Mouse (Mus musculus): ENCODE measurements around the gene Pabpc1l. TPM values are rescaled to one million over a fixed set of nuclear protein-coding genes. Genes with fewer than 3 reads are reported as not detected.
A peak's percentile ranks its signal among the peaks of the same experiment; 100 is the strongest.

Pabpc1l gene
- polyA plus RNA-seq, 1 experiment = not detected

DNA sequence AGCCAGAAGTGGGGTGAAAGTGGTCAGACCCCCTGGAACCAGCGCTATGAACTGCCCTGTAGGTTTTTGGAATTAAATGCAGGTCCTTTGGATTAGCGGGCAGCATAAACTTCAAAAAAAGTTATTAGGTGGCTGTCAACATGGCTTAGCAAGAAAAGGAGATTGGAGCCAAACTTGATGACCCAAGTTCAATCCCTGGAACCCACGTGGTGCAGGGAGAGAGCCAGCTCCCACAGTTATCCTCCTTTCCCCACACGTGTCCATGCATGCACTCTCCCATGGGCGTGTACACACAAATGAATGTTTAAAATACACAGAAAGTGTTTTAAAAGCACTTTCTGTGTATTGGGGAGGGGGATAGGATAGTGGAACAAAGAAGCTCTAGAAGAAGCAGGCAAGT lies 14.8 kb upstream of the Pabpc1l start:
- Histone ChIP-seq H3K4me1 (ENCODE audit: control insufficient read depth, insufficient read depth, insufficient read length, low read length) (peaks cover 25% of the 10 kb centered on the region), H3K4me3 (ENCODE audit: insufficient read depth, low read depth, low read length) (no peak overlapping the region)

DNA sequence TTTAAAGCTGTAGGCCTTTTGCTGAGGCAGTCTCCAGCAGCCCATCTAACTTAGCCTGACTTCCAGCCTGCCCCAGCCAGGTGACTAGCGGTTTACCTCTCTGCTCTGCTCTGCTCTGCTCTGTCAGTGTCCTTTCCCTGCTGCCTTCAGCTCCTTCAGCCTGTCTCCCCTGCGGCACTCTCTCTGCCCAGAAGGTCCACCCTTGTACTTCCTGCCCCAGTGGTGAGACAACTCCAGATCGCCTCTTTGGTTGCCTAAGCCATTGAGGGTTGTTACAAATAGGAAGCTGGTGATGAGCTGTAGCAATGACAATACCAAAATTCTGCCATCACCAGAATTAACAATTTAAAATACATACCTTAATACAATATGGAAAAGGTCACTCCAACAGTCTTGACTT lies 14.3 kb upstream of the Pabpc1l start:
- Histone ChIP-seq H3K4me3 (ENCODE audit: insufficient read depth, low read depth, low read length) (no peak overlapping the region), H3K4me1 (ENCODE audit: control insufficient read depth, insufficient read depth, insufficient read length, low read length) (peaks cover 25% of the 10 kb centered on the region), H3K27ac (replicated peaks; ENCODE audit: low read depth, low read length) (no peak overlapping the region)

More for the DNA sequence above, 14.8 kb upstream of the Pabpc1l start:
- H3K27ac ChIP-seq (replicated peaks; ENCODE audit: low read depth, low read length) = no peak overlapping the region

DNA sequence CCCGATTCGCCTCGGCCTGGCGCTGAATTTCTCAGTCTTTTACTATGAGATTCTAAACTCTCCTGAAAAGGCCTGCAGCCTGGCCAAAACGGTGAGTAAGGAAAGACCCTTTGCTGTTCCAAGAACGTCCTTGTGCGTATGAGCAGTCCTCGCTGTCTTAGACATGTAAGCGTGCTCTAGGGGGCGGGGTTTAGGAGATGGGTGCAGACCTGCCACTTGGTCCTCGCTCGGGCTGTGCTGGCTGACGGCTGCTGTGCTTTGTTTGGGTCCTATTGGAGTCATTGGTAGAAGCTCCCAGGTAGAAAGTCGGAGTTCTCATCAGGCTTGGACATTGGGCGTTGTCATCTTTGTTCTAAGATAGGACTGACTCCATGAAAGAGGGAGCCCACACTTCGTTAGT lies 9.9 kb upstream of the Pabpc1l start:
- H3K27ac ChIP-seq (replicated peaks; ENCODE audit: low read depth, low read length) = no peak overlapping the region
- peaks cover 4% of the 10 kb centered on the region for H3K4me1 ChIP-seq (ENCODE audit: control insufficient read depth, insufficient read depth, insufficient read length, low read length)
- no peak overlapping the region for H3K4me3 ChIP-seq (ENCODE audit: insufficient read depth, low read depth, low read length)

DNA sequence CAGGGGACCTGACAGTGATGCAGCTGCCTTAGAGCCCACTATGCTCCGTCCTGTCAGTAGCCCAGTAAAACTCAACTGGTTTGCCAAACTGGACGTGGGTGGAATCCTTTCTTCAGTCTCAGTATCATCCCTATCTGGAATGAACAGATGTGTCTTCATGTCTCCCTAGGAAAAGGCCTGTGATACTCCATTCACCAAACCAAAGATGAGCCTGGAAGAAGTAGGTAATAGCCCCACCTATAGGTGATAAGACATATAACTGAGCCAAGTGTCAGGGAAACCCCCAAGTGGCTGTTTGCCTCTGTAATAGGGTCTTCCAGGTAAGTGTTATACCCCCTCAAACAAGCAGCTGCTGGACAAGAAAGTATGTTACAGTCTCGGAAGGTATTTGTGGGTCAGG lies 6.3 kb upstream of the Pabpc1l start:
- no peak overlapping the region for H3K27ac ChIP-seq (replicated peaks; ENCODE audit: low read depth, low read length)
- H3K4me1 ChIP-seq (ENCODE audit: control insufficient read depth, insufficient read depth, insufficient read length, low read length) = no peaks in the 10 kb centered on the region; the same call in 1 of the 2 replicates
- H3K4me3 ChIP-seq (ENCODE audit: insufficient read depth, low read depth, low read length) = no peak overlapping the region

DNA sequence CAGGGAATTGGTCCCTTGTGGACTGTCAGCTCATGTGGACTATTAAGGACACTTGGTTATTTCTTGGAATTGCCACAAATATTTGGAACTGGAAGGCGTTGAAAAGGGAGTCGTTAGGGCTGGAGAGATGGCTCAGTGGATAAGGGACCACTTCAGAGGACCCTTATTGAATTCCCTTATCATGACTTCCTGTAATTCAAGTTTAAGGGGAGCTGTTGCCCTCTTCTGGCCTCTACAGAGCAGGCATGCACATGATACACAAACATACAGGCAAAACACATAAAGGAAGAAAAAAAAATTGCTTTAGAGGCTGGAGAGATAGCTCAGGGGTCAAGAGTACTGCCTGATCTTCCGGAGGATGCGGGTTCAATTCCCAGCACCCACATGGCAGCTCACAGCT lies 5.3 kb upstream of the Pabpc1l start:
- Histone ChIP-seq H3K4me3 (ENCODE audit: insufficient read depth, low read depth, low read length) (no peak overlapping the region), H3K4me1 (ENCODE audit: control insufficient read depth, insufficient read depth, insufficient read length, low read length) (no peaks in the 10 kb centered on the region; the same call in 1 of the 2 replicates), H3K27ac (replicated peaks; ENCODE audit: low read depth, low read length) (no peak overlapping the region)

DNA sequence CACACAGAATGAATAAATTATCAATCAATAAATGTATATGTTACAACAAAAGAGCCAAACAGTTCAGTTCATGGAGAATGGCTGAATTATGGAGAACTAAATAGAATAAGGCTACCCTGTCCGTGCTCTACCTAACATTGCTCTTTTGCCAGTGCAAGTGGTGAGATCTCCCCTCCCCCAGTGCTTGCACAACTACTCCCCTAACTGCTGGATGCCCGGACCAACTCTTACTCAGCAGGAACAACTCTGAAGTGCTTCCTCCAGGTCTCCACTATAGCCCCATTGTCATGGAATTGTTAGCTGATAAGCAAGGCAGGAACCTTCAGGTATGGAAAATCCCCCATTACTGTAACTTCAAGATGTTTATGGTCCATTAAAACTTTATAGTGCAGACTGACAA lies 3.1 kb upstream of the Pabpc1l start:
- Histone ChIP-seq H3K4me3 (ENCODE audit: insufficient read depth, low read depth, low read length) (no peak overlapping the region), H3K4me1 (ENCODE audit: control insufficient read depth, insufficient read depth, insufficient read length, low read length) (no peaks in the 10 kb centered on the region; the same call in 1 of the 2 replicates)

DNA sequence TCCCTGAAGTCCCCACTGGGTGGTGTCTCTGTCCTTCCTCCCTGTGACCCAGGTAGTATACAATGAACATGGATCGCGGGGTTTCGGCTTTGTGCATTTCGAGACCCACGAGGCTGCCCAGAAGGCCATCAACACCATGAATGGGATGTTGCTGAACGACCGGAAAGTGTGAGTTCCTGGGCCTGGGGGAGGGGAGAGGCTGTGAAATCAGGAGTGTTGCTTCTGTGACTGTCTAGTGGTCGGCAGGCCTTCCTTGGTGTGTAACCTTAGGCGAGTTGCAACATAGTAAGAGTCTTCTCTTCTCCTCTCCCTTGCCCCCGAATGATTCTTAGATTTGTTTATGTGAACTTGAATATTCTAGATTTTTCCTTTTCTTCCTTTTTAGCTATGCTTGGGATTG lies 5.9 kb downstream of the Pabpc1l start:
- H3K4me1 ChIP-seq (ENCODE audit: control insufficient read depth, insufficient read depth, insufficient read length, low read length) = no peaks in the 10 kb centered on the region
- no peak overlapping the region for H3K4me3 ChIP-seq (ENCODE audit: insufficient read depth, low read depth, low read length)
- no peak overlapping the region for H3K27ac ChIP-seq (replicated peaks; ENCODE audit: low read depth, low read length)

More for the DNA sequence above, 3.1 kb upstream of the Pabpc1l start:
- H3K27ac ChIP-seq (replicated peaks; ENCODE audit: low read depth, low read length) = no peak overlapping the region

DNA sequence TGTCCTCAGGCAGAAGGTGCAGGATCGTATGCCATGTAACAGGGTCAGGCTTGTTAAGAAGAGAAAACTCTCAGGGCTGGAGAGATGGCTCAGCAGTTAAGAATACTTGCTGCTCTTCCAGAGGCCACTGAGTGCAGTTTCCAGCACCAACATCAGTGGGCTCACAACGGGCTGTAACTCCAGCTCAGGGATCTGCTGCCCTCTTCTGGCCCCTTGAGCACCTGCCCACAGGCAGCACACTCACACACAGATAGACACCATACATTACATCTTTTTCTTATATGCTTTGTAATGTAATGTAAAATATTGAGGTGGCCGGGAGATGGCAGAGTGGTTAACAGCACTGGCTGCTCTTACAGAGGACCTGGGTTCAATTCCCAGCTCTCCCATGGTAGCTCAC lies 7.7 kb downstream of the Pabpc1l start:
- Histone ChIP-seq H3K27ac (replicated peaks; ENCODE audit: low read depth, low read length) (no peak overlapping the region), H3K4me1 (ENCODE audit: control insufficient read depth, insufficient read depth, insufficient read length, low read length) (no peaks in the 10 kb centered on the region), H3K4me3 (ENCODE audit: insufficient read depth, low read depth, low read length) (no peak overlapping the region)

DNA sequence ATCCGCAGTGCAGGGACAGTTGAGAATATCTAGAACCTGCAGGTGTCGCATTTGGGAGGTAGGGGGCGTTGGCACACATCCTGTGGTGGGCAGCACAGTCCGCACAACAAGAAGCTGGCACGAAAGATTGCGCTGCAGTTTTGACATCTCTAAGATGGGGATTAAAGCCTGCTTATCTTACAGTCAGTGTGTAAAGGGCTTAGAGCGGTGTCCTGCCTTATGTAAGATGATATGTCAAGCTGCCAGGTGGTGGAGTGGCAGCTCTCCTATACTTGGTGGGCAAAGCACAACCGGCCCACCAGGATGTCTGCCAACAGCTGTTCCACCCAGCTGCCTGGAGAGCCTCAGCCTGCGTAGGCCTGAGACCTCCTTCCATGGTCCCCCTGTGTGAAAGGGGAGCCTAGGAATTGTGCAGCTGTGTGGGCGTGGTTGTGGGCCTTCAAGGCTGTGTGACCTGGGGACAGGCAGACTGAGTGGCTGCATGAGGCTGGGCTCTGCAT lies 11.3 kb downstream of the Pabpc1l start:
- H3K4me3 ChIP-seq (ENCODE audit: insufficient read depth, low read depth, low read length) = no peak overlapping the region
- H3K4me1 ChIP-seq (ENCODE audit: control insufficient read depth, insufficient read depth, insufficient read length, low read length) = no peaks in the 10 kb centered on the region
- no peak overlapping the region for H3K27ac ChIP-seq (replicated peaks; ENCODE audit: low read depth, low read length)

DNA sequence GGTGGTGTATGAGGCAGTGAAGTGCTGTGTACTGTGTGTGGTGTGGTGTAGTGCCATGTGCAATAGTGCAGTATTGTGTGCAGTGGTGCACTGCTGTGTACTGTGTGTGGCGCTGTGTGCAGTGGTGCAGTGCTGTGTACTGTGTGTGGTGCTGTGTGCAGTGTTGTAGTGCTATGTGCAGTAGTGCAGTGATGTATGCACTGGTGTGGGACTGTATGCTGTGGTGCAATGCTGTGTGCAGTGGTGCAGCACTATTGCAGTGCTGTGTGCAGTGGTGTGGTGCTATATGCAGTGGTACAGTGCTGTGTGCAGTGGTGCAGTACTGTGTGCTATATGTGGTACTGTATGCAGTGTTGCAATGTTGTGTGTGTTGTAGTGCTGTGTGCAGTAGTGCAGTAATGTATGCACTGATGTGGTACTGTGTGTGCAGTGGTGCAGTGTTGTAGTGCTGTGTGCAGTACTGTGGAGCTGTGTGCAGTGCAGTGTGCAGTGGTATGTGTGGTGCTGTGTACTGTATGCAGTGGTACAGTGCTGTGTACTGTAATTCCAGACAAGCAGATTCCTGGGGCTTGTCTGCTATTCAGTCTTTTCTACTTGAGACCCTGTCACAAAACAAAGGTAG lies 13.3 kb downstream of the Pabpc1l start:
- no peak overlapping the region for H3K4me3 ChIP-seq (ENCODE audit: insufficient read depth, low read depth, low read length)
- no peaks in the 10 kb centered on the region for H3K4me1 ChIP-seq (ENCODE audit: control insufficient read depth, insufficient read depth, insufficient read length, low read length)
- no peak overlapping the region for H3K27ac ChIP-seq (replicated peaks; ENCODE audit: low read depth, low read length)

DNA sequence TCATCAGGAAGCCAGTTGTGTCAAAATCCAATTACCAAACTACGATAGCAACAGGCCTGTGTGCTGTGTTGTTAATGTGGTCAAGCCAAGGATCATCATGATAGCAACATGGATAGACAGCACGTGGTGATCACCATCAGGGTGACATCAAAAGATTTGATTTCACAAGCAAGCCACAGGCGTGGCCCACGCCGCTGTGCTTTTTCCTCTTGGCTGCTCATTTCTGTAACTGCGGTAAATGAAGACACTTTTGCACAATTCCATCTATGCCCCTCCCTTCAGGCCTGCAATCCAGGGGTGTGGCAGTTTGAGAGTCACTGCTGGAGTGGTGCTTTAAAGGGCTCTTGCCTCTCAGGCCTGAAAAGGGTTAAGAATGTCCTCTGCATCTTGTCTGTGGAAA lies 15.7 kb downstream of the Pabpc1l start:
- Histone ChIP-seq H3K27ac (replicated peaks; ENCODE audit: low read depth, low read length) (no peak overlapping the region), H3K4me1 (ENCODE audit: control insufficient read depth, insufficient read depth, insufficient read length, low read length) (no peaks in the 10 kb centered on the region), H3K4me3 (ENCODE audit: insufficient read depth, low read depth, low read length) (no peak overlapping the region)

DNA sequence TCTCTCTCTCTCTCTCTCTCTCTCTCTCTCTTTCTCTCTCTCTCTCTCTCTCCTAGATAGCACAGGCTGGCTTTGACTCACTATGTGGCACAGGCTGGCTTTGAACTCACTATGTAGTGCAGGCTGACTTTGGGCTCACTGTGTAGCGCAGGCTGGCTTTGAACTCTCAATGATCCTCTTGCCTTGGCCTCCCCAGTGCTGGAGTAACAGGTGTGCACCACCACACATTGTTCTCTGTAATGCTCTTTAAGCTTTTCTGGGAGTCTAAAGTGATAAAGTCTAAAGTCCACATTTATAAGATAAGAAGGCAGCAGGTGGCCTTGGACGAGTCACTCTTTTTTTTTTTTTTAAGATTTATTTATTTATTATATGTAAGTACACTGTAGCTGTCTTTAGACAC lies 16.3 kb downstream of the Pabpc1l start:
- Histone ChIP-seq H3K27ac (replicated peaks; ENCODE audit: low read depth, low read length) (no peak overlapping the region), H3K4me1 (ENCODE audit: control insufficient read depth, insufficient read depth, insufficient read length, low read length) (no peaks in the 10 kb centered on the region), H3K4me3 (ENCODE audit: insufficient read depth, low read depth, low read length) (no peak overlapping the region)

DNA sequence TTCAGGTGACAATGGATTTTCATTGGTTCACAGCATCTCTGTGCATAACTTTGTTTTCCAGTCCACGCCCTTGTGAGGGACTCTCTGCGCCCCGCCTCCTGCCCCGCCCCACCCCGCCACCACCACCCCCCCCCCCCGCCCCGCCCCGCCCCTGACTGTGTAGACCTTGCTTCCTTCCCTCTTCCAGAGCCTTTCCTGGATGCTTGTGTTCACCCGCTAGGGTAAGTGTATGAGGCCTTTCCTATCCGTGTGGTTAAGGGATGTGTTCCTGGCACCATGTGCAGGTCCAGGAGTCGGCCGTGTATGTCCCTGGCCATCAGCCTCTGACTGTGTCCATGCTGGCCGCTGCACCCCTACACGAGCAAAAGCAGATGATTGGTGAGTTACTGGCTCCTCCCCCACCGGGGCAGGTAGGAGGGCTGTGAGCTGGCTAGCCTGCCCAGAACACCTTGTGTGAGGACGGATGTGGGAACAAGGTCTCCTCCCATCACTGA lies 22.0 kb downstream of the Pabpc1l start:
- peak overlapping the region; percentile 42; the same call in 1 of the 2 replicates for H3K4me3 ChIP-seq (ENCODE audit: insufficient read depth, low read depth, low read length)
- no peaks in the 10 kb centered on the region; the same call in 1 of the 2 replicates for H3K4me1 ChIP-seq (ENCODE audit: control insufficient read depth, insufficient read depth, insufficient read length, low read length)
- 0 out of 2 replicates have a peak overlapping the region, but pooled peaks have one; percentile 38 for H3K27ac ChIP-seq (replicated peaks; ENCODE audit: low read depth, low read length)

DNA sequence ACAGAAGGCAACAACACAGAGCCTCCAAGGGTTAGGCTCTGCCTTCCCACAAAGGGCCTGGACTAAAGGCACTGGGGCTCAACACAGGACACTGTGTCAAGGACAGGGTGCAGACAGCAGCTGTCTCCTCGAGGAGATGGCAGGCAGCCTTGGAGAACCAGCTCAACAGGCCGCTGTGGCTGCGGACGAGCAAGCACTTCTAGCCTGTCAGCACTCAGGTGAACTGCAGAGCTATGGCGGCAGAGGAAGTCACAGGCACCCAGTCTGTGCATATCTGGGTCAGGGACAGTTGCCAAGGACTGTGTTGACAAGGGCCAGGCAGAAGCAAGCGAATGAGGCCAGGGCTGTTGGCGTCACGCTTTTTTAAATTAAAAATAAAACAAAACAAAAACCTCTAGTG lies 28.5 kb downstream of the Pabpc1l start:
- no peak overlapping the region for H3K27ac ChIP-seq (replicated peaks; ENCODE audit: low read depth, low read length)
- no peaks in the 10 kb centered on the region for H3K4me1 ChIP-seq (ENCODE audit: control insufficient read depth, insufficient read depth, insufficient read length, low read length)
- H3K4me3 ChIP-seq (ENCODE audit: insufficient read depth, low read depth, low read length) = no peak overlapping the region

DNA sequence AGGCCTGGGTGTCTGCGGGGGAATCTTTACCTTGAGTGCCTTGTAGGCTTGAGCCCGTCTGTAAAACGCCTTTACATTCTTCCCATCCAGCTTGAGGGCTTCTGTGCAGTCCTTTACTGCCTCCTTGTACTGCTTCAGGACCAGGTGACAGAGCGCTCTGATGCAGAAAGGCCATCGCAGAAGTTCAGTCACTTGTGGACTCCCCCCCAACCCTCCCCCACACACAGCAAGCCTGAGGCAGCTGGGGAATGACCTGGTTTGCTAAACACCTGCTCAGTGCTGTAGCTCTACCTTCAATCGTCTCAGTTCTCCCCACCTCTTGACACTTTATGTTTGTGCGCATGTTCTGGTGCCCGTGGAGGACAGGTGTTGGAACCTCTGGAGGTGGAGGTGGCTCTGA lies 29.4 kb downstream of the Pabpc1l start:
- H3K4me1 ChIP-seq (ENCODE audit: control insufficient read depth, insufficient read depth, insufficient read length, low read length) = no peaks in the 10 kb centered on the region
- H3K4me3 ChIP-seq (ENCODE audit: insufficient read depth, low read depth, low read length) = no peak overlapping the region
- H3K27ac ChIP-seq (replicated peaks; ENCODE audit: low read depth, low read length) = no peak overlapping the region

DNA sequence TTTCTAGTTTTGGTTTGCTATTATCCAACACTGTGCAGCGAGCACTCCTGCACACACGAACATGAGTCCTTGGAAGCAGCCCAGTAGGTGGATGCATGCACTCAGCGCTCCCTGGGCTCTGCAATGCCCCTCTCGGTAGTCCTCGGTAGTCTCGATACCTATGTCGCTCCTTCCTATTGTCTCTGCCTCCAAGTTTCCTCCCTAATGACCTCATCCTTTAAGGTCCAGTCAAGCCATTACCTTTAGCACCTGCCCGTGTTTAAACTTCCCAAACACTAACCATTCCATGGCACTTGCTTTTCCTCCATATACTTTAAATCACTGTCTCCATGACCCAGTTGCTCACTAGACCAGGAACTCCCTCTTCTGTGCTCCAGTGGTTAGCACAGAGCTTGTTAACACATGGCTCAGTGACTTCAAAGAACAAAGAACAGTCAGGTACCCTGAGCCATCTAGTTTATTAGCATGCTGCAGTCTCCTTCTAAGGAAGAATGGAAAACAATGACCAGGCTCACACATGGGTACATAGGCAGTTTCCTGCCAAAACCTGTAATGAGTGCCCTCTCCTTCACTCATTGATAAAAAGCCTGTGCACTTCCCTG lies 34.5 kb downstream of the Pabpc1l start:
- Histone ChIP-seq H3K4me3 (ENCODE audit: insufficient read depth, low read depth, low read length) (no peak overlapping the region), H3K27ac (replicated peaks; ENCODE audit: low read depth, low read length) (no peak overlapping the region), H3K4me1 (ENCODE audit: control insufficient read depth, insufficient read depth, insufficient read length, low read length) (no peaks in the 10 kb centered on the region)
